Mouse (Mus musculus) olfactory bulb, adult 2 months (tissue): ENCODE data around the gene Serpinb1b.

Experiments
- CTCF ChIP-seq: fragments of 200-500 bp; IDR thresholded peaks from 2 replicates; pipeline ENCODE4 v1.5.1; 2012; ENCODE audit warnings: low read depth, mild to moderate bottlenecking, low read length, moderate library complexity; ENCODE audit not compliant: insufficient read depth
- POLR2A ChIP-seq: fragments of 200-500 bp; IDR thresholded peaks from 2 replicates; pipeline ENCODE4 v1.6.1; 2012; ENCODE audit warnings: mild to moderate bottlenecking, low read depth, low read length, moderate library complexity; ENCODE audit not compliant: insufficient read depth

GRCm38 (mm10) chr13:33071776-33072175 lies 6.6 kb upstream of the Serpinb1b start:
- no peak for TF ChIP-seq CTCF
- no peak for TF ChIP-seq POLR2A
